In genomic region chr16:37676024-37676676, GRCm38 (mm10) we compare ENCODE assay signal across 8 mouse cellular contexts. TPM values are rescaled to one million over a fixed set of nuclear protein-coding genes. Genes with fewer than 3 reads are reported as not detected.
DNase-seq lines count a peak whose midpoint lies in the region; ATAC-seq and TF ChIP-seq lines count a peak whose summit lies in the region.

No protein-coding gene starts in this region.

- no peaks in the 10 kb centered on the region for H3K9me3 ChIP-seq in forebrain, embryonic 16.5 days (ENCODE audit: control insufficient read depth, low read length)
- H3K9me3 ChIP-seq in midbrain, postnatal 0 days (ENCODE audit: low read length), result no peaks in the 10 kb centered on the region
- H3K9me3 ChIP-seq in intestine, embryonic 15.5 days, result no peaks in the 10 kb centered on the region

- no peak for TF ChIP-seq CTCF in gastrocnemius, adult 2 months (IDR thresholded peaks at IDR 0.05)
- TF ChIP-seq CTCF in midbrain, postnatal 0 days (IDR thresholded peaks at IDR 0.05), result no peak

- no peaks in the 10 kb centered on the region for H3K27me3 ChIP-seq in forebrain, embryonic 16.5 days (replicated peaks; ENCODE audit: control insufficient read depth, insufficient read depth, low read length)
- no peaks in the 10 kb centered on the region for H3K27me3 ChIP-seq in midbrain, postnatal 0 days (ENCODE audit: insufficient read depth, low read length)
- no peaks in the 10 kb centered on the region for H3K27me3 ChIP-seq in intestine, embryonic 15.5 days (replicated peaks)

- peak; percentile 91 for ATAC-seq in forebrain, embryonic 16.5 days
- ATAC-seq in midbrain, postnatal 0 days (ENCODE audit: low FRiP score), result peak; percentile 79
- ATAC-seq in intestine, embryonic 15.5 days, result no peak

- H3K4me2 ChIP-seq in forebrain, embryonic 16.5 days (ENCODE audit: low read length), result peak overlapping the region; percentile 49
- peak overlapping the region; percentile 29 for H3K4me2 ChIP-seq in midbrain, postnatal 0 days (ENCODE audit: low read depth, low read length, poor library complexity, severe bottlenecking)
- no peak overlapping the region for H3K4me2 ChIP-seq in intestine, embryonic 15.5 days (replicated peaks)

- peak overlapping the region; percentile 38 for H3K4me3 ChIP-seq in gastrocnemius, adult 2 months
- peak overlapping the region; percentile 15; the same call in 1 of the 2 replicates for H3K4me3 ChIP-seq in forebrain, embryonic 16.5 days (replicated peaks; ENCODE audit: low read length)
- no peak overlapping the region for H3K4me3 ChIP-seq in midbrain, postnatal 0 days (ENCODE audit: low read depth, low read length)
- H3K4me3 ChIP-seq in intestine, embryonic 15.5 days (replicated peaks), result no peak overlapping the region

- H3K27ac ChIP-seq in gastrocnemius, adult 2 months, result no peak overlapping the region
- peak overlapping the region; percentile 66 for H3K27ac ChIP-seq in forebrain, embryonic 16.5 days (ENCODE audit: low read length)
- H3K27ac ChIP-seq in midbrain, postnatal 0 days (ENCODE audit: low read depth, low read length), result no peak overlapping the region
- no peak overlapping the region for H3K27ac ChIP-seq in intestine, embryonic 15.5 days

- peak overlapping the region; percentile 54 for H3K9ac ChIP-seq in forebrain, embryonic 16.5 days (replicated peaks; ENCODE audit: low read depth, low read length)
- H3K9ac ChIP-seq in midbrain, postnatal 0 days (replicated peaks; ENCODE audit: low read length, poor library complexity, severe bottlenecking), result no peak overlapping the region
- no peak overlapping the region for H3K9ac ChIP-seq in intestine, embryonic 15.5 days

- no peaks in the 10 kb centered on the region for H3K36me3 ChIP-seq in forebrain, embryonic 16.5 days (ENCODE audit: control insufficient read depth, insufficient read depth)
- no peaks in the 10 kb centered on the region for H3K36me3 ChIP-seq in midbrain, postnatal 0 days (ENCODE audit: insufficient read depth, low read length)
- H3K36me3 ChIP-seq in intestine, embryonic 15.5 days, result no peaks in the 10 kb centered on the region

- intact Hi-C loops in gastrocnemius, adult 2 months (cut with DNase I), result no loop called here

- no peak for DNase-seq in gastrocnemius, adult 2 months
- DNase-seq in gastrocnemius, postnatal 4 days (ENCODE audit: low spot score in 2 of 2), result no peak
- peak; percentile 58 for DNase-seq in adrenal gland, postnatal 14 days
- DNase-seq in kidney, postnatal 36 days, result peak; percentile 73
- peak; percentile 67 for DNase-seq in midbrain, postnatal 0 days (ENCODE audit: low spot score)
- DNase-seq in T-cell, adult 2 months (ENCODE audit: low spot score), result no peak

- 42% methylated on average over 17 of the region's 17 CpGs for WGBS in forebrain, embryonic 16.5 days
- 38% methylated on average over 17 of the region's 17 CpGs for WGBS in midbrain, postnatal 0 days
- 58% methylated on average over 17 of the region's 17 CpGs for WGBS in intestine, embryonic 15.5 days

- H3K4me1 ChIP-seq in forebrain, embryonic 16.5 days (replicated peaks; ENCODE audit: control insufficient read depth, insufficient read depth, low read length), result peaks cover 13% of the 10 kb centered on the region
- no peaks in the 10 kb centered on the region for H3K4me1 ChIP-seq in midbrain, postnatal 0 days (ENCODE audit: insufficient read depth, low read length)
- H3K4me1 ChIP-seq in intestine, embryonic 15.5 days (replicated peaks), result no peaks in the 10 kb centered on the region

RNA-seq across cellular contexts. Expression of gene Ndufb4, which starts 21.9 kb away (rescaled TPM):
- 100 to 1,000 TPM; 191 to 246 TPM for total RNA-seq in gastrocnemius, adult 2 months (2021)
- 100 to 1,000 TPM; 107 to 122 TPM for total RNA-seq in gastrocnemius, postnatal 4 days (2021)
- 181 and 184 TPM in 2 replicates for total RNA-seq in adrenal gland, postnatal 14 days (2021)
- 49.6 and 68.2 TPM in 2 replicates for polyA plus RNA-seq in forebrain, embryonic 16.5 days (2015; fragmentation: Nextera tagmentation; extraction: Ambion mirVana)
- 32.3 and 39.6 TPM in 2 replicates for total RNA-seq in midbrain, postnatal 0 days (2014; rRNA removed)
- polyA plus RNA-seq in midbrain, postnatal 0 days (2015; fragmentation: Nextera tagmentation; extraction: Ambion mirVana), result 86.9 and 90.7 TPM in 2 replicates
- 58.4 and 71.7 TPM in 2 replicates for polyA plus RNA-seq in intestine, embryonic 15.5 days (2015; fragmentation: Nextera tagmentation; extraction: Ambion mirVana)

Comparison
In these comparisons a context has a peak if more than half of its experiments do, and no peak if none do; other contexts are left out.
1. DNase-seq: peak in adrenal gland, postnatal 14 days (single experiment), kidney, postnatal 36 days (2 of 2) and midbrain, postnatal 0 days (single experiment); none in gastrocnemius, adult 2 months (single experiment), gastrocnemius, postnatal 4 days (0 of 2) and T-cell, adult 2 months (single experiment).
2. H3K4me3 ChIP-seq: peak in gastrocnemius, adult 2 months (single experiment) and forebrain, embryonic 16.5 days (single experiment); none in midbrain, postnatal 0 days (single experiment) and intestine, embryonic 15.5 days (single experiment).